Mouse (Mus musculus): Measurements from ENCODE around the gene Fbxo6.
"Not testable (repeated sequence)": the region's sequence is repeated elsewhere in the genome, so short reads cannot be mapped to it uniquely, and the experiment has no call there.

The Fbxo6 gene

GRCm38 (mm10) chr4:148122694-148123066 lies 29.3 kb downstream of the Fbxo6 start:
- no peak for DNase-seq

DNA sequence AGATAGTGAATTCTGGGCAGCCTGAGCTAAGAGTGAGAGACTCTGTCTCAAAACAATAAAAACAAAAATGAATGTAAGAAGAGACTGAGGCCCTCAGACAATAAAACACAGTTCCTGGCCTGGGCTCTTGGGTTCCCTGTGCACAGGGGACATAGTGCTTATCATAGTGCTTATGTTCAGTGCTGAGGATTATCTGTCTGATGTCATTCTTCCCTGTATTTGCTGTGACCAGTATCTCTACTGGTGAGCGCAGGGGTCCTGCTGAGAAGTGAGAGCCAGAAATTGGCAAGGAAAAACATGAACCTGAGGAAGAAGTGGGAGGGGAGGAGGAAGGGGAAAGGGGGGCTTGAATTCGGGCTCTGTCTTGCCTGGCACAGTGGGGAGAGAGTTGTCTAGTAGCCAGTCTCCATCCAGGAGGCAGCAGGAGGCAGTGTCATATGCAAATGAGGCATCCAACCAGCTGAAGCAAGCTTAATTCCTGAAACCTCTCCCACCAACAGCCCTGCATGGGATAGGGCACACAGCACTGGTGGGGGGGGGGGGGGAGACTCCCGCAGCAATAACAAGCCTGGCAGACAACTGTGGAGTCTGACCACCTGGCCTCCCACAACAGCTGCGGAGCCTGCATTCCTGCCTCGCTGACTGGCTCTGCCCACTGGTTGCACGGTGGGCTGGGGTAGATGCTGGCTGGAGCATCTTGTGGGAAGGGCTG lies 29.8 kb downstream of the Fbxo6 start:
- no peak for DNase-seq

DNA sequence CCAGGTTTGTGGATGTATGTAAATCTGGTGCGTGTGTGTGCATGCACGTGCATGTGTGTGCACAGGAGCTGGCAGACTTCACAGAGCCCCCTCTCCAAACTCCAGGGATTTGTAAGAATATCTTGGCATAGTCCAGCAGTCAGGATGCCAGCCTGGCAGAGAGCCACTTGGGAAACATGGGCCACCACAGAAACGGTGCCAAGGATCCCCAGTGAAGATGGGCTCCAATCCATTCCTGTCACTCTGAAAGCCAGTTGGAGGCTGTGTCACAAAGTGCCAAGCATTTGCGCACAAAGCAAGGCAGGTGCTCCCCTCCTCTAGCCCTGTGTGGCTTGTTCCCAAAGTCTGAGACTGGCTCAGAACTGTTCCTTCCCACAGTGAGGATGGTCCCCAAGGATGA lies 30.6 kb downstream of the Fbxo6 start:
- DNase-seq = no peak

- no peak for DNase-seq
Measured at GRCm38 (mm10) chr4:148120555-148120954, 31.4 kb downstream of the Fbxo6 start.

- DNase-seq = not testable (repeated sequence)
Measured at GRCm38 (mm10) chr4:148119578-148119977, 32.4 kb downstream of the Fbxo6 start.

GRCm38 (mm10) chr4:148117392-148117791 lies 34.5 kb downstream of the Fbxo6 start:
- DNase-seq = no peak

DNA sequence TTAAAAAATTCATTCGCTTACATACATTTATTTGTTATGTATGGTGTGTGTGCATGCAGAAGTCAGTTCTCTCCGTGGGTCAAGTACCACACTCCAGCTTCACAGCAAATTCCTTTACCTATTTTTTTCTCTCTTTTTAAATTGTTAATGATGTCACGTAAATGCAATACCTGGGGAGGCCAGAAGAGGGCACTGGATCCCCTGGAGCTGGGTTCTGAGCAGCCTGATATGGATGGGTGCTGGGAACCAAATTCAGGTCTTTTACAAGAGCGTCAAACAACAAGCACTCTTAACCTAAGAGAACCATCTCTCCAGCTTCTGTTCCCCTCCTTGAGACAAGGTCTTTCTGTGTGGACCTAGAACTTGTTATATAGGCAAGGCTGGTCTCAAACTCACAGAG lies 35.3 kb downstream of the Fbxo6 start:
- DNase-seq = no peak

DNA sequence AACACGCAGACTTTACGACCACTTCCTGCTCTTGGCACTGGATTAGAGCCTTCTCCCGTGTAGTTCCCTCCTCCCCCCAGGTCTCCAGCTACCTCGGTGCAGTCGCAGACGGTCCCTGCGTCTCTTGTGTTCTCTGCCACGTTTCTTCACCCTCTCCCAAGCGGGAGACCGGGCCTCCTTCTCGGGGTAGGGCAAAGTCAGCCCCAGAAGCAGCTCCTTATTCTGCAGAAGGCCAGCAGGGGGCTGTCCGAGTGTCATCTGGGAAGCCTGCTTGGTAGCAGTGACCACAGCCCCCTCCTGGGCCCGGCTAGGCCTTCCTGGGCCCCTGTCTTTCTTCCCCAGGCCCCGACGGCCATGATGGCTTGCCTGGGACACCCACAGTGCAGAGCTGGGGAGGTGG lies 36.5 kb downstream of the Fbxo6 start:
- no peak for DNase-seq

DNA sequence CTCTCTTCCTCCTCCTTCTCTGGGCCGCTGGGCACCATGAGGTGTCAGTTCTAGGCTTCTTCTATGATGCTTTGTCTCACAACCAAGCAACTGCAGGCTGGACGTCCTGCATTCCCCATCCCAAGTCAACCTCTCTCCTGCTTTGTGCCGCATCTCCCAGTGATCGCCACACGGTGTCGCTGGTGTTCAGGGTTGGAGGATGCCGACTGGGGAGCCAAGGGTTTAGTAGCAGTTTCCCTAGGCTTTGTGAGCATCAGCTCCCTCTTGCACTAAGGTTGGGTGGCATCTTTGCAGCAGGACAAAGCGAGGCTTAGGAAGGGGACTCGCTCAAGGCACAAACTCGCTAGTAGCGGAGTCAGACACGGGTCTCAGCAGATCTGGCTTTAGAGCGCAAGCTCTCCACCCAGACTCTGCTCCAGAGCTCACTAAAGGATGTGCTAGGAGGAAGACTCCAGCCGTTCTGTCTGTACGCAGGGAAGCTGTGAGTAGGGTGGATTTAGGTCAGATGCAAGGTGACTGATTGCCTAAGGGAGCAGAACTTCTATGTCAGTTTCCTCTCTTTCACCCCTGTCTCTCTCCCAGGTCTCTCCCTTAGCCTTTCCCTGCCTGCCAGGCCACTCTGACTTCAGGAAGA lies 37.1 kb downstream of the Fbxo6 start:
- DNase-seq = peak; percentile 75

DNA sequence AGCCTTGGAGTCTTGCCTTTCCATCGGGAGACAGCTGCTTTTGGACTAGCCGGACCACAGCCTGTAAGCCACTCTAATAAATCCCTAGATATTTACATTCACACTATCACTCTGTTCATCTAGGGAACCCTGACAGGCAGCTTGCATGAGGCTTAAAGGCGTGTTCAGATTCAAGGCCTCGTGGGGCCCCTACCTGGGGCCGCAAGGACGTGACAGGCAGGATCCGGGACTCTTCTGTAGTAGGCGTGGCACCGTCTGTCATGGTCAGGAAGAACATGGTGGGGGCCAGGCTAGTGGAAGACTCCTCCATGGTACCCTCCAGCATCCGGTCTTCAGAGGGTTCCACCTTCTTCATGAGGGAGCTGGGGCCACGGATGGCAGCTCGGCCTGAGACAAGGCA lies 39.4 kb downstream of the Fbxo6 start:
- no peak for DNase-seq

- DNase-seq = no peak
Measured at GRCm38 (mm10) chr4:148109215-148109614, 42.7 kb downstream of the Fbxo6 start.

- DNase-seq = no peak
Measured at GRCm38 (mm10) chr4:148108565-148109100, 43.3 kb downstream of the Fbxo6 start.

- DNase-seq = no peak
Measured at GRCm38 (mm10) chr4:148107621-148108291, 44.2 kb downstream of the Fbxo6 start.

DNA sequence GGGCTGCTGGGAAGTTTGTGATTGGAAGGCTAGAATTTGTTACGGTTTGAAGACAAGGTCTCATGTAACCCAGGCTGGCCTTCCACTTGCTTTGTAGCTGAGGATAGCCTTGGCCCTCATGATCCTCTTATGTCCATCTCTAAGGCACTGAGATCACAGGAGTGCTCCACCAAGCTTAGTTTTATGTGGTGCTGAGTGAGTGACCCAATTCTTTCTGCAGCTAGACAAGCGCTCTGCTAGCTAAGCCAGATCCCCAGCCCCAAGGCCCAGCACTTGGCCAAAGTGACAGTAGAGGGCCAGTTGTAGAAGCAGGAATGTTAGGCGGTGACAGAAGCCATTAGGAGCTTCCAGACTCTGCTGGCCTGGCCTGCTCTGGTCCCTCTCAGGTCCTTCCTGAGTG lies 47.8 kb downstream of the Fbxo6 start:
- no peak for DNase-seq

DNA sequence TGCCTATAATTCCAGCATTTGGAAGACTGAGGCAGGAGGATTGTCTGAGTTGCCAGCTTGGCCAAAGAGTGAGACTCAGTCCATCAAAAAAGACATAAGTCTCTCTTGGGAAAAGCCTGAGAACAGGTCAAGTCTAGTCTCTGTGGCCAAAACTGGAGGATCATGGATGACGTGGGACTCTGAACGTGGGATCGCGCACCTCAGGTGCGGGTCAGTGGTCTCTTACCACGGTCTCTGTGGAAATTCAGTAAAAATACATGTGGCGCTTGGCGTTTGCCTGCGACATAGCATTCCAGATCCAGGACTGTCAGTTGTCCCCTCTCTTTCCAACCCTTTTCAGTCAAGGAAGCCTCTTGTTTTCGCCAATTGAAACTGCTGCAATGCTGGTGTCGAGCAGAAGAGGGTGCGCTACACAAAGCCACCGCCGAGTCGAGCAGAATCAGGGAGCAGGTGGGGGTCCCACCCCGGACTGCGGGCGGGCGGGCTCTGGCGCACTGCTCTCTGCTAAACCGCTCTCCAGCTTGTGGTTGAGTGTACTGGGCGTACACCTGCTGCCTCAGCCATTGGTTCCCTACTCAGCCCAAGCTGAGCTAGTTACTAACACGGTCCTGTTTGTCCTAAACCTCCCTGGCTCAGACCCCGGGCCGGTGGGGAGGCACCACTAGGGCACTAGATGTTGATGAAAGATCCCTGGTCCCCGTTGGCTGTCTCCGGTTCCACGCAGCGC lies 50.0 kb downstream of the Fbxo6 start:
- DNase-seq = peak; percentile 59

DNA sequence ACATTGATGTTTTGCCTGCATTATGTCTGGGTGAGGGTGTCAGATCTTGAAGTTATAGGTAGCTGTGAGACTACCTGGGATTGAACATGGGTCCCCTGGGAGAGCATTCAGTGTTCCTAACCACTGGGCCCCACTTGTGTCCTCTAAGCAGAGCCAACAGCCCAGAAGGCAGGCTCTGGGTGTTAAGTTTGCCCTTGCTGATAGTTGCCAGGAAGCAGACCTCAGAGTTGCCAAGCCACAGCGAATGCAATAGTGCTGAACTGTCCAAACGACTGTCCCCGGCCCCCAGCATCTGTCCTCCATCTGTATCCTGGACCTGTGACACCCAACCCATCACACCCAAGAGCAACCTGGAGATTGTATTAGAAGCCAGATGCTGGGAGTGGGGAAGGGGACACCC lies 53.3 kb downstream of the Fbxo6 start:
- no peak for DNase-seq

DNA sequence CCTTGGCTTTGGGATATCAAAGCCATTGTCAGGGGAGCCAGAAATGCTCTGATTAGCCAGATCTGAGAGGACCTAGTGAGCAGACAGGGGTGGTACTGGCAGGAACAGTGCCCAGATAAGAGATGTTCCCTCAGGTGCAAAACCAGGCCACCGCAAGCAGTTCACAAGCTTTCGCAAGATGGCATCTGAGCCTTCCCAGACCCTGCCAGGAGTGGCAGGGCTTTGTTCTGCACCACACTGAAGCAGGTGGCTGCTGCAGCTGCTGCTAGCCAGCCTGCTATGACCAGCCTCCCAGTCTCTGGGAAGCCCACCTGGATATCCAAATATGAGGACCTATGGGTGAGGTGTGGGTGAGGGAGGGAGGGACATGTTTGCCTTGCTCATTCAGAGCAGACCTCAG lies 54.0 kb downstream of the Fbxo6 start:
- DNase-seq = no peak
